Mouse (Mus musculus): Measurements from ENCODE around the gene Fam133b.

The Fam133b gene

GRCm38 (mm10) chr5:3543629-3544479 is at the start of gene Fam133b:
Gene Fam133b (plus strand): TSS chr5:3543833.
- DNase-seq, result peak; percentile 100

GRCm38 (mm10) chr5:3493968-3494367 is 49.7 kb upstream of the Fam133b start:
- DNase-seq, result no peak

- no peak for DNase-seq
Measured at GRCm38 (mm10) chr5:3494452-3495187, 49.0 kb upstream of the Fam133b start.

- no peak for DNase-seq
Measured at GRCm38 (mm10) chr5:3497505-3497925, 46.1 kb upstream of the Fam133b start.

- no peak for DNase-seq
Measured at GRCm38 (mm10) chr5:3500298-3500697, 43.3 kb upstream of the Fam133b start.

- no peak for DNase-seq
Measured at GRCm38 (mm10) chr5:3500957-3501563, 42.6 kb upstream of the Fam133b start.

GRCm38 (mm10) chr5:3501564-3502001 is 42.0 kb upstream of the Fam133b start:
- DNase-seq, result no peak

- no peak for DNase-seq
Measured at GRCm38 (mm10) chr5:3502610-3503350, 40.9 kb upstream of the Fam133b start.

GRCm38 (mm10) chr5:3503373-3503772 is 40.3 kb upstream of the Fam133b start:
- no peak for DNase-seq

GRCm38 (mm10) chr5:3503836-3504323 is 39.8 kb upstream of the Fam133b start:
- DNase-seq, result no peak

- no peak for DNase-seq
Measured at GRCm38 (mm10) chr5:3504453-3504852, 39.2 kb upstream of the Fam133b start.

GRCm38 (mm10) chr5:3505553-3505952 is 38.1 kb upstream of the Fam133b start:
- DNase-seq, result no peak

GRCm38 (mm10) chr5:3508480-3509381 is 34.9 kb upstream of the Fam133b start:
- DNase-seq, result no peak

GRCm38 (mm10) chr5:3509503-3509902 is 34.1 kb upstream of the Fam133b start:
- DNase-seq, result no peak

- no peak for DNase-seq
Measured at GRCm38 (mm10) chr5:3511097-3511795, 32.4 kb upstream of the Fam133b start.

GRCm38 (mm10) chr5:3512584-3512983 is 31.0 kb upstream of the Fam133b start:
- no peak for DNase-seq

GRCm38 (mm10) chr5:3514901-3515311 is 28.7 kb upstream of the Fam133b start:
- no peak for DNase-seq

- DNase-seq, result no peak
Measured at GRCm38 (mm10) chr5:3515477-3515876, 28.2 kb upstream of the Fam133b start.

GRCm38 (mm10) chr5:3516481-3517075 is 27.1 kb upstream of the Fam133b start:
- DNase-seq, result peak; percentile 40

All from right cerebral cortex, postnatal 4 days (tissue).